Mouse (Mus musculus): ENCODE measurements at regions not wholly inside any gene's neighbourhood (a gene's known extent, or its start where the extent isn't known, plus 50 kb on each side); places are given as distances from the start of the nearest gene placed in this dataset.

GRCm38 (mm10) chr2:167786951-167787350, 97.3 kb upstream of the Tmem189 start:
- TF ChIP-seq CTCF (conservative IDR thresholded peaks at IDR 0.05 in 1 of 2, IDR thresholded peaks at IDR 0.05 in 1 of 2; ENCODE audit: low read depth in 2 of 2, low read length in 2 of 2) (no peak), ZC3H11A (IDR thresholded peaks at IDR 0.05; ENCODE audit: low read depth, low read length) (no peak), E2F4 (IDR thresholded peaks at IDR 0.05; ENCODE audit: insufficient replicate concordance, low read depth, low read length) (no peak), USF2 (conservative IDR thresholded peaks at IDR 0.05; ENCODE audit: low read depth, low read length) (no peak)
